Mouse (Mus musculus) gastrocnemius, postnatal 25 days (tissue): ENCODE data around the gene Spag6l. TPM values are rescaled to one million over a fixed set of nuclear protein-coding genes. Genes with fewer than 3 reads are reported as not detected.
"Not testable (repeated sequence)": the region's sequence is repeated elsewhere in the genome, so short reads cannot be mapped to it uniquely, and the experiment has no call there.

ENCODE experiments used
- DNase-seq: peaks from one replicate; pipeline ENCODE4 v3.0.0; 2022
- long read RNA-seq, 2 experiments: library from polyadenylated mRNA; stranded (forward); transcript quantifications; one replicate each; pipeline ENCODE4 v2.0.0; 2021
- total RNA-seq, 2 experiments: library from RNA; stranded (reverse); gene quantifications; 1 replicate in 1 of 2; 2 replicates in 1 of 2; pipeline ENCODE4 v1.2.3; 2021

The Spag6l gene
- total RNA-seq, result not detected
- long read RNA-seq, experiment 1, result 0 reads
- long read RNA-seq, experiment 2, result 0 reads

GRCm38 (mm10) chr16:16828757-16829615 lies at the start of gene Spag6l:
Spag6l (minus strand) TSS chr16:16829456.
- peak; percentile 8 for DNase-seq

- DNase-seq, result no peak
Measured at GRCm38 (mm10) chr16:16879025-16879424, 49.8 kb upstream of the Spag6l start.

DNA sequence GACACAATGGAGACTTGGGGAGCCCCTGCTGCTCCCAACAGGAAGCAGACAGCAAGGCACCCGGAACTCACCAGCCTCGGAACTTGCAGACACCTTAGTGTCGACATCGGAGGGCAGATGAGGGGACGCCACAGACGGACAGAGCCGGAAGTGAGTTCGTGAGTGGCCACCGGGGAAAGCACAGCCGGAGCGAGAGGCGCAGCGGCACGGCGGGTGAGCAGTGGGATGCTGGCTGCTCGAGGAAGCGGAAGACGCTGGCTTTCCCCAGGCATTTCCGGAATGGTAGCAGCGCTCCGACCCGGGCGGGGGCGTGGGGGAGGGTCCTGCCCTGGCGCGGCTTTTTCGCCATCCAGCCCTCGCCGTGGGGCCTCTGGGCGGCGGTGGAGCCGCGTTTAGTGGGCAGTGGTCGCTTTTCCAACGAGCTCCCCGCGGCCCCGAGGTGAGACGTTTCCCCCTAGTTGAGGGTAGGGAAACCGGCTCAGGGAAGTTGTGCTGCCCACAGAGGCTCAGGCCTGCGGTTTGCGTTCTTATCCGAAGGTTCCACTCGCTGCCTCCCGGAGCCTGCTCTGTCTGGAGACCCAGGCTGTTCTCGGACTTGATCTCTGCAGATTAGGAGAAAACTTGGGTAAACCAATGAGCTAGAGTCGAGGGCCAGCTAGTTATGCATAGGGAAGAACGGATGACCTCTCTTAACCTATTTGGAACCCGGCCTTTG lies 41.5 kb upstream of the Spag6l start, which contains the start of the genes Top3b and Vpreb1:
Gene Top3b, plus strand, starts transcription at position 120 of the 715 bp plus-strand sequence.
Gene Vpreb1, minus strand, starts transcription at position 227 of the 715 bp plus-strand sequence.
- peak; percentile 87 for DNase-seq

GRCm38 (mm10) chr16:16870241-16870616 lies 41.0 kb upstream of the Spag6l start:
- no peak for DNase-seq

DNA sequence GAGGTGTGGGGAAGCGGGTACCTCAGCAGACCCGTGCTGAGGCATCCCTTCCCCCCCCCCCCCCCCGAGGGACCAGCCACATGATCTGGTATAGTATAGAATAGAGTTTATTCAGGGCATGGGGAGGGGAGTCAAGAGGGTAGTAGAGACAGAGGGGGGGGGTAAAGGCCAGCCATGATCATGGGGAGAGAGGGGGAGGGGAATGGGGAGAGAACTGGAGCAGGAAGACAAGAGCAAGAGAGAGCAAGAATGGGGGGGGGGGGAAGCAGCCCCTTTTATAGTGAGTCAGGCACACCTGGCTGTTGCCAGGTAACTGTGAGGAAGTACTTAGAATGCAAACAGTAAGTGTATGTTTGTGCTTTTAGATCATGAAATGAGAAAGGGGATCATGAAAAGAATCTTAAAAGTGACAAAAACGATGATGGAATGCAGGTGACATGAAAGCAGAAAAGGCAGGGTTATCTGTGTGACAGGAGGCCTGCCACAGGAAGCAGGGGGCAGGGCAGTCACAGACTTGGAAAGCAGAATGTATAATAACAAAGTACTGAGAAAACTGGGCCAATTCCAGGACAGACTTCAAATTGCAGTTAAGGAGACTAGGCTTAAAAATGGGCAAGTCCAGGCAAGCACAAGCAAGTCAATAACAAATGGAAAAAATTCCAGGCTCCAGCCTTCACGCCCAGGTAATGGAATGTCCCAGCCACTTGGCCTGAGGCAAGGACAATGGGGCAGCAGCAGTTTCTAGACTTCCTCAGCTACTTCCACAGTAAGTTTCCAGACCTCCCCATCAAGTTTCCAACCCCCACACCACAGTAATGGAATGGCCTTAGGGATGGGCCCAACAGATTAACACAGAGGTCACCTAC lies 36.7 kb upstream of the Spag6l start:
- peak; percentile 23 for DNase-seq

GRCm38 (mm10) chr16:16865217-16865616 lies 36.0 kb upstream of the Spag6l start:
- no peak for DNase-seq

DNA sequence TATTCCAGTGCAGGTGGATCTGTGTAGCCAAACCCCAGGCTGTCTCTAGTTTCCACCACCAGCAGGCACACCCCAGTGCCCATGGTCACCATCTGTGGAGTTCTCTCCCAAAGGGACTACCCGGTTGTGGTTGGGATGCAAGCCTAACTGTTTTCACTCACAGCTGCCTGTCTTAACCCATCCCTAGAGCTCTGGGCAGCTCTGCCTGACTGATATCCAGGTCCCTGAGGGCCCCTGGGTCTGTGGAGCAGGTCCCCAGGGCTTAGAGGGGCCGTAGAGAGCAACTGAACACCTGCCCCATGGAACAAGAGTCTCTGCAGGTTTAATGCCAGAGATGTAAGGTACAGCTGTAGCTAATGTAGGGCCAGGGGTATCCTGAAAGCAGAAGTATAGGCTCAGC lies 34.7 kb upstream of the Spag6l start, which contains the start of gene Igll1:
Gene Igll1, minus strand, starts transcription at position 8 of the 400 bp plus-strand sequence.
- DNase-seq, result no peak

- no peak for DNase-seq
Measured at GRCm38 (mm10) chr16:16862288-16862687, 33.0 kb upstream of the Spag6l start.

- no peak for DNase-seq
Measured at GRCm38 (mm10) chr16:16856731-16857476, 27.6 kb upstream of the Spag6l start.

- DNase-seq, result not testable (repeated sequence)
Measured at GRCm38 (mm10) chr16:16856054-16856453, 26.8 kb upstream of the Spag6l start.

- DNase-seq, result no peak
Measured at GRCm38 (mm10) chr16:16855541-16855940, 26.3 kb upstream of the Spag6l start.

- peak; percentile 23 for DNase-seq
Measured at GRCm38 (mm10) chr16:16854836-16855235, 25.6 kb upstream of the Spag6l start.

GRCm38 (mm10) chr16:16852411-16852810 lies 23.2 kb upstream of the Spag6l start:
- DNase-seq, result no peak

GRCm38 (mm10) chr16:16849196-16849595 lies 19.9 kb upstream of the Spag6l start:
- DNase-seq, result no peak

GRCm38 (mm10) chr16:16829671-16830070 lies 415 bp upstream of the Spag6l start:
- DNase-seq, result no peak

DNA sequence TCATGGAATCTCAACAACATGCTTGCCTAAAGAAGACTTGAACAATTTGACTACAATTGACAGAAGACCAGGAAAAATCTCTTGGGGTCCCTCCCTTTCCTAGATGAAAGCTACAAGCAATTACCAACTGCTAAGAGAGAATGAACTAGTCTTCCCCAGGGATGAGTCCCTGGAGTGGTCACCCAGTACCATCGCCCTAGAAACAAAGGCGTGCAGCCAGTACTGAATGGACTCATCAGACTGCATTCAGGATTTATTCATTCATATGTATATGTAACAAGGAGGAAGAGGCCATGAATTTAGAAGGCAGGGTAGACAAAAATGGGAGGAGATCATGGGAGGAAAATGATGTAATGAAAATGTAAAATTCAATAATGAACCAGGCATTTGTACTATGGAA lies 3.0 kb downstream of the Spag6l start:
- no peak for DNase-seq

DNA sequence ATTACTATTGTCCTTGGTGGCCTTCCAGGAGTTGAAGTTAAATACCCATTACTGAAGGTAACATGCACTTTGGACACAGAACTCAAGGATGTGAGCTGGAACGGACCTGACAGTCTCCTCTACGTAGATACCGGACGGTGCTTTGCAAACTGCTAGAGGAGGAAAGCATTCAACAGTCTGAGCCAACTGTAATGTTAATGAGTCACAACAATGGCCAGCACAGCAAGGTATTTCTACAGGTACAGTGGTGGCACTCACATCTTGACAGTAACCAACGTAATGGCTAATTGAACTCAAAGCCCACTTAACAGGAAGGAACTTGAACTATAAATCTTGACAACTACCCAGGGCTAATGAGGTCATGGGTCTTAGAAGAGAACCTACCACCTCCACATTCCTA lies 3.8 kb downstream of the Spag6l start:
- DNase-seq, result no peak

- DNase-seq, result no peak
Measured at GRCm38 (mm10) chr16:16806325-16806724, 22.9 kb downstream of the Spag6l start.
